7 mouse cellular contexts compared by ENCODE assay signal in genomic region chr4:105245479-105245944, GRCm38 (mm10).
DNase-seq lines count a peak whose midpoint lies in the region; ATAC-seq and TF ChIP-seq lines count a peak whose summit lies in the region.

No protein-coding gene starts in this region.

- H3K4me1 ChIP-seq in embryonic facial prominence, embryonic 13.5 days = peaks cover 20% of the 10 kb centered on the region
- peaks cover 0 to 11% of the 10 kb centered on the region in 2 experiments; a peak in 2 of 4 replicates for H3K4me1 ChIP-seq in heart, embryonic 14.5 days (ENCODE audit: control insufficient read depth in 2 of 2, insufficient read depth in 2 of 2, low read length in 2 of 2)
- peaks cover 7% of the 10 kb centered on the region; the same call in 1 of the 2 replicates for H3K4me1 ChIP-seq in kidney, postnatal 0 days (replicated peaks; ENCODE audit: insufficient read depth, low read length)
- H3K4me1 ChIP-seq in limb, embryonic 15.5 days = peaks cover 9% of the 10 kb centered on the region
- peaks cover 10% of the 10 kb centered on the region for H3K4me1 ChIP-seq in midbrain, embryonic 14.5 days (ENCODE audit: control insufficient read depth, insufficient read depth, low read length)

- H3K4me3 ChIP-seq in embryonic facial prominence, embryonic 13.5 days = peak overlapping the region; percentile 37
- peak overlapping the region; percentile 30 to 32 for H3K4me3 ChIP-seq in heart, embryonic 14.5 days (ENCODE audit: control insufficient read depth in 1 of 2, insufficient read depth in 1 of 2, low read depth in 1 of 2, low read length in 2 of 2)
- H3K4me3 ChIP-seq in kidney, postnatal 0 days (replicated peaks; ENCODE audit: low read depth, low read length) = 0 out of 2 replicates have a peak overlapping the region, but pooled peaks have one; percentile 1
- peak overlapping the region; percentile 30 for H3K4me3 ChIP-seq in limb, embryonic 15.5 days
- peak overlapping the region; percentile 16; the same call in 1 of the 2 replicates for H3K4me3 ChIP-seq in midbrain, embryonic 14.5 days (replicated peaks; ENCODE audit: low read depth, low read length)

- WGBS in embryonic facial prominence, embryonic 13.5 days = 4% methylated on average over 18 of the region's 18 CpGs
- 4% methylated on average over 18 of the region's 18 CpGs for WGBS in heart, embryonic 14.5 days
- 4% methylated on average over 18 of the region's 18 CpGs for WGBS in kidney, postnatal 0 days
- 4% methylated on average over 18 of the region's 18 CpGs for WGBS in limb, embryonic 15.5 days
- WGBS in midbrain, embryonic 14.5 days = 2% methylated on average over 18 of the region's 18 CpGs

- peak overlapping the region; percentile 79 for H3K27ac ChIP-seq in embryonic facial prominence, embryonic 13.5 days
- no peak overlapping the region for H3K27ac ChIP-seq in heart, embryonic 14.5 days (replicated peaks in 1 of 2; ENCODE audit: control insufficient read depth in 1 of 2, insufficient read depth in 1 of 2, low read depth in 2 of 2, low read length in 2 of 2)
- H3K27ac ChIP-seq in kidney, postnatal 0 days = no peak overlapping the region
- peak overlapping the region; percentile 35; the same call in 1 of the 2 replicates for H3K27ac ChIP-seq in limb, embryonic 15.5 days
- H3K27ac ChIP-seq in midbrain, embryonic 14.5 days (replicated peaks; ENCODE audit: low read depth, low read length) = peak overlapping the region; percentile 63

- no peaks in the 10 kb centered on the region for H3K27me3 ChIP-seq in embryonic facial prominence, embryonic 13.5 days
- peaks cover 3% of the 10 kb centered on the region; the same call in 1 of the 2 replicates for H3K27me3 ChIP-seq in heart, embryonic 14.5 days (ENCODE audit: control insufficient read depth, insufficient read depth, low read length)
- no peaks in the 10 kb centered on the region for H3K27me3 ChIP-seq in kidney, postnatal 0 days (ENCODE audit: insufficient read depth, low read length)
- H3K27me3 ChIP-seq in limb, embryonic 15.5 days = no peaks in the 10 kb centered on the region
- no peaks in the 10 kb centered on the region for H3K27me3 ChIP-seq in midbrain, embryonic 14.5 days (ENCODE audit: control insufficient read depth, insufficient read depth, low read length)

- H3K9ac ChIP-seq in embryonic facial prominence, embryonic 13.5 days = peak overlapping the region; percentile 72
- peak overlapping the region; percentile 61 for H3K9ac ChIP-seq in heart, embryonic 14.5 days (ENCODE audit: low read length)
- peak overlapping the region; percentile 57; the same call in 1 of the 2 replicates for H3K9ac ChIP-seq in kidney, postnatal 0 days (ENCODE audit: low read depth, low read length)
- H3K9ac ChIP-seq in limb, embryonic 15.5 days = peak overlapping the region; percentile 37; the same call in 1 of the 2 replicates
- peak overlapping the region; percentile 48 for H3K9ac ChIP-seq in midbrain, embryonic 14.5 days (replicated peaks; ENCODE audit: low read length)

- no peaks in the 10 kb centered on the region for H3K9me3 ChIP-seq in embryonic facial prominence, embryonic 13.5 days
- H3K9me3 ChIP-seq in heart, embryonic 14.5 days (ENCODE audit: control insufficient read depth, low read length) = no peaks in the 10 kb centered on the region
- H3K9me3 ChIP-seq in kidney, postnatal 0 days (replicated peaks; ENCODE audit: low read length) = no peaks in the 10 kb centered on the region
- H3K9me3 ChIP-seq in limb, embryonic 15.5 days = no peaks in the 10 kb centered on the region
- H3K9me3 ChIP-seq in midbrain, embryonic 14.5 days (ENCODE audit: control insufficient read depth, low read length) = no peaks in the 10 kb centered on the region

- H3K36me3 ChIP-seq in embryonic facial prominence, embryonic 13.5 days = no peaks in the 10 kb centered on the region
- no peaks in the 10 kb centered on the region for H3K36me3 ChIP-seq in heart, embryonic 14.5 days (ENCODE audit: control insufficient read depth, insufficient read depth, low read length)
- H3K36me3 ChIP-seq in kidney, postnatal 0 days (ENCODE audit: insufficient read depth, low read length) = no peaks in the 10 kb centered on the region
- no peaks in the 10 kb centered on the region for H3K36me3 ChIP-seq in limb, embryonic 15.5 days
- no peaks in the 10 kb centered on the region for H3K36me3 ChIP-seq in midbrain, embryonic 14.5 days (ENCODE audit: control insufficient read depth, insufficient read depth, low read length)

- 0 out of 2 replicates have a peak, but pooled peaks have one; percentile 63 for ATAC-seq in embryonic facial prominence, embryonic 13.5 days (ENCODE audit: insufficient number of reproducible peaks, insufficient read depth, low FRiP score, low TSS enrichment, low read depth)
- ATAC-seq in heart, embryonic 14.5 days (ENCODE audit: insufficient number of reproducible peaks, insufficient read depth, low FRiP score, low read depth) = peak; percentile 47; the same call in 1 of the 2 replicates
- ATAC-seq in kidney, postnatal 0 days (replicated peaks; ENCODE audit: low FRiP score, low read depth) = no peak; the same call in 1 of the 2 replicates
- 0 out of 2 replicates have a peak, but pooled peaks have one; percentile 32 for ATAC-seq in limb, embryonic 15.5 days (ENCODE audit: insufficient number of reproducible peaks, low FRiP score, low TSS enrichment, low read depth)
- peak; percentile 90 for ATAC-seq in midbrain, embryonic 14.5 days (ENCODE audit: low FRiP score, low TSS enrichment)

- peak; percentile 69 for DNase-seq in brain, embryonic 18.5 days (ENCODE audit: low read depth, low spot score)
- peak; percentile 78 for DNase-seq in kidney, postnatal 0 days (ENCODE audit: low spot score)
- DNase-seq in midbrain, embryonic 14.5 days = peak; percentile 86
- peak; percentile 77 to 81 for DNase-seq in spleen, postnatal 36 days (ENCODE audit: low spot score in 2 of 2)

- 0 out of 2 replicates have a peak, but pooled peaks have one; percentile 15 for TF ChIP-seq CTCF in kidney, postnatal 0 days (IDR thresholded peaks at IDR 0.05; ENCODE audit: low read depth)

- peak overlapping the region; percentile 67 for H3K4me2 ChIP-seq in embryonic facial prominence, embryonic 13.5 days
- H3K4me2 ChIP-seq in heart, embryonic 14.5 days (ENCODE audit: low read length) = peak overlapping the region; percentile 65
- H3K4me2 ChIP-seq in kidney, postnatal 0 days (ENCODE audit: low read length) = peak overlapping the region; percentile 57
- H3K4me2 ChIP-seq in limb, embryonic 15.5 days = peak overlapping the region; percentile 65
- peak overlapping the region; percentile 51 for H3K4me2 ChIP-seq in midbrain, embryonic 14.5 days (ENCODE audit: low read length)

Comparison
In these comparisons a context has a peak if more than half of its experiments do, and no peak if none do; other contexts are left out.
1. H3K27ac ChIP-seq: peak in embryonic facial prominence, embryonic 13.5 days (single experiment), limb, embryonic 15.5 days (single experiment) and midbrain, embryonic 14.5 days (single experiment); none in heart, embryonic 14.5 days (0 of 2) and kidney, postnatal 0 days (single experiment).
2. Peak in every context shown above with its lines, with median percentiles within 50 percentile points of each other: DNase-seq, H3K4me2 ChIP-seq, H3K4me3 ChIP-seq and H3K9ac ChIP-seq.